Mouse (Mus musculus): ENCODE data around the gene Hcfc1. TPM values are rescaled to one million over a fixed set of nuclear protein-coding genes. Genes with fewer than 3 reads are reported as not detected.
A peak's percentile ranks its signal among the peaks of the same experiment; 100 is the strongest.

Gene Hcfc1
- polyA plus RNA-seq, 1 experiment from 2014 or later: 85.5 TPM

DNA sequence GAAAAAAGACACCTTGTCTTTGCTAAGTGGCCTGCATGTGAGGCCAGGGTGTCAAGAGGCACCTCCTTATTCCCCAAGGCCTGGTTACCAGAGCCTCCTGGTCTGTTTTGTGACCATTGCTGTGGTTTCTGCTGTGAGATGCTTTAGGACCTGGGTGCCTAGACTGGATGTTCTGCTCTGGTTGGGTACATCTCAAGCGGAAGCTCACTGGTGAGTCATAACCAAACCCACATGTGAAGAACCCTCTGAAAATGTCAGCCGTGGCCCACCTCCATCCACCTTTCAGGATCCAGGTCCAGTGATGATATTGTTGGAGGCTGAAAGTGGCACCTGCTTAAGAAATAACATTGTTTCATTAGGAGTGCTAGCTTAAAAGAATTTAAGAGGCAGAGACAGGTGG, 10.1 kb upstream of the Hcfc1 start:
- H3K27ac ChIP-seq (replicated peaks; ENCODE audit: low read depth, low read length): no peak overlapping the region
- H3K9ac ChIP-seq (ENCODE audit: low read length): no peak overlapping the region
- H3K4me2 ChIP-seq (ENCODE audit: low read depth, severe bottlenecking): no peak overlapping the region
- no peaks in the 10 kb centered on the region for H3K4me1 ChIP-seq (ENCODE audit: control insufficient read depth, insufficient read depth, low read length)
- no peak for DNase-seq (ENCODE audit: low spot score)
- H3K27me3 ChIP-seq (ENCODE audit: control insufficient read depth, insufficient read depth, low read length): no peaks in the 10 kb centered on the region
- no peaks in the 10 kb centered on the region for H3K36me3 ChIP-seq (ENCODE audit: control insufficient read depth, insufficient read depth, low read length)
- WGBS: 90% methylated on average over 2 of the region's 2 CpGs
- H3K4me3 ChIP-seq (ENCODE audit: low read depth, low read length): no peak overlapping the region
- no peak for ATAC-seq (ENCODE audit: insufficient number of reproducible peaks, low FRiP score, low TSS enrichment, low read depth)
- no peaks in the 10 kb centered on the region for H3K9me3 ChIP-seq (ENCODE audit: control insufficient read depth, low read length)

DNA sequence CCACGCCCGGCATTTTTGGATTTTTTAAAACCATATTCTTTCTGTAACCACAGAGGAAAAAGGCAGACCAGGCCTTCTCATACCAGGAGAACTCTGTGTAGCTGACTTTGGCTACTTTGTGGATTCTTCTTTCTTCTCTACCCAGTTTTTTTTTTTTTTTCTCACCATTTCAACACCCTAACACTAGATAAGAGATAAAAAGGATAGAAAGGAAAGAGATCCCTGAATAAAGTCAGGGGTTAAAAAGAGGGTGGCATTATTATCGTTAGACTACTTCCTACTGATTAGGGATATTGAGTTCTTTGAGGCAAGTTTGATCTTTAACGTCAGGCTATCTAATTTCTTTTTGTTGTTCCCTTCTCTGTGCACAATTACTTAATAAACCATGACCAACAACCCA, 6.6 kb upstream of the Hcfc1 start:
- Histone ChIP-seq H3K27me3 (ENCODE audit: control insufficient read depth, insufficient read depth, low read length) (no peaks in the 10 kb centered on the region), H3K9me3 (ENCODE audit: control insufficient read depth, low read length) (no peaks in the 10 kb centered on the region), H3K36me3 (ENCODE audit: control insufficient read depth, insufficient read depth, low read length) (no peaks in the 10 kb centered on the region), H3K27ac (replicated peaks; ENCODE audit: low read depth, low read length) (no peak overlapping the region), H3K4me1 (ENCODE audit: control insufficient read depth, insufficient read depth, low read length) (no peaks in the 10 kb centered on the region), H3K4me2 (ENCODE audit: low read depth, severe bottlenecking) (no peak overlapping the region), H3K9ac (ENCODE audit: low read length) (no peak overlapping the region), H3K4me3 (ENCODE audit: low read depth, low read length) (no peak overlapping the region)
- ATAC-seq (ENCODE audit: insufficient number of reproducible peaks, low FRiP score, low TSS enrichment, low read depth): no peak
- 88% methylated on average over 4 of the region's 4 CpGs for WGBS
- DNase-seq (ENCODE audit: low spot score): no peak

DNA sequence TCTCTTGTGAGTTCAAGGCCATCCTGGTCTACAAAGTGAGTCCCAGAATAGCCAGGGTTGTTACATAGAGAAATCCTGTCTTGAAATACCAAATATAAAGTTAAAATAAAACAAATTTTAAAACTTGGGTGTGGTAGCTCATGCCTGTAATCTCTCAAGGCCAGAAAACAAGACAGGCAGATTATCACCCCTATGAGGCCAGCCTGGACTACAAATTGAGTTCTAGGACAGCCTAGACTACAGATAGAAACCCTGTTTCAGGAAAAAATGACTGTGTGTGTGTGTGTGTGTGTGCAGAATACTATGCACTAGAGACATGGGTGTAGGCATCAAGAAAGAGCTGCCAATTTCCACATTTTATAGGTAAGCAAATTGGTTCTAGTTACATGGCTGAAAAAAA, 4.6 kb upstream of the Hcfc1 start:
- no peak for ATAC-seq (ENCODE audit: insufficient number of reproducible peaks, low FRiP score, low TSS enrichment, low read depth)
- no peaks in the 10 kb centered on the region for H3K9me3 ChIP-seq (ENCODE audit: control insufficient read depth, low read length)

DNA sequence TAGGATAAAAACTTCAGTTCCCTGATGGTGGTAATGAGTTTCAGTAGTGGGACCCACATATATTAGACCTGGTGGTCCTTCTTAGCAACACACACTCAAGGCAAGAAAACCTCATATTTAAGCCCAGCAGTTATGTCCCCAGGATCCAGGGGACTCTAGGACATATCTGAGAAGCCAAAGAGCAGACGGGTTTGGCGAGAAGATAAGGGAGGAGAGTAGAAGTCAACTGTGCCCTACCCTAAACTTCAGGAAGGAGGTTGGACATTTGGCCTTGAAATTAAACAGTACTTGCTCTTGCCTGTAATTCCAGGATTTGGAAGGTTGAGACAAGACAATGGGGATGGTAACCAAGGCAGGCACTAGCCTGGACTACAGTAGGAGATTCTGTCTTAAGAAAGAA, 3.6 kb upstream of the Hcfc1 start:
- Histone ChIP-seq H3K9me3 (ENCODE audit: control insufficient read depth, low read length) (no peaks in the 10 kb centered on the region), H3K4me1 (ENCODE audit: control insufficient read depth, insufficient read depth, low read length) (no peaks in the 10 kb centered on the region), H3K9ac (ENCODE audit: low read length) (no peak overlapping the region), H3K36me3 (ENCODE audit: control insufficient read depth, insufficient read depth, low read length) (no peaks in the 10 kb centered on the region), H3K4me2 (ENCODE audit: low read depth, severe bottlenecking) (no peak overlapping the region), H3K4me3 (ENCODE audit: low read depth, low read length) (no peak overlapping the region), H3K27ac (replicated peaks; ENCODE audit: low read depth, low read length) (no peak overlapping the region), H3K27me3 (ENCODE audit: control insufficient read depth, insufficient read depth, low read length) (0 out of 2 replicates have a peak, but pooled peaks cover 7% of the 10 kb centered on the region)
- 87% methylated on average over 2 of the region's 2 CpGs for WGBS
- no peak for ATAC-seq (ENCODE audit: insufficient number of reproducible peaks, low FRiP score, low TSS enrichment, low read depth)
- no peak for DNase-seq (ENCODE audit: low spot score)

More for the DNA sequence above, 4.6 kb upstream of the Hcfc1 start:
- Histone ChIP-seq H3K27ac (replicated peaks; ENCODE audit: low read depth, low read length) (no peak overlapping the region), H3K36me3 (ENCODE audit: control insufficient read depth, insufficient read depth, low read length) (no peaks in the 10 kb centered on the region), H3K4me3 (ENCODE audit: low read depth, low read length) (no peak overlapping the region), H3K27me3 (ENCODE audit: control insufficient read depth, insufficient read depth, low read length) (0 out of 2 replicates have a peak, but pooled peaks cover 6% of the 10 kb centered on the region), H3K4me1 (ENCODE audit: control insufficient read depth, insufficient read depth, low read length) (no peaks in the 10 kb centered on the region), H3K4me2 (ENCODE audit: low read depth, severe bottlenecking) (no peak overlapping the region), H3K9ac (ENCODE audit: low read length) (no peak overlapping the region)
- no peak for DNase-seq (ENCODE audit: low spot score)

DNA sequence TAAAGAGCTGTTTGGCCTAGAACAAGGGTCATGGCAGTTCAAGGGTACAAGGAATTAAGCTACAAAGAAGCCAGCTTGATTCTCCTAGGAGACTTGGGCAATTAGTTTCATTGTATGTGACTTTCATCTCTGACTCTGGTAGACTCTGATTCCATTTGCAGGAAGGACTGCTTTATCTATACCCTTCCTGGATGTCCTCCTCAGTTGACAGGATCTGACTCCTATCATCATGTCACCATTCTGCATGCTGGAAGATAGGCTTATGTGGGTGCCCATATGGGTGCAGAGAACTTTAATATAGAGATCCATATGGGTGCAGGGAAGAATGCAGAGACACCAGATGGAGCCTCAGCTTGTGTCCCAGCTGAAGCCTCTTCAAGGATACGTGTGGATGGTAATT, 3.0 kb upstream of the Hcfc1 start:
- DNase-seq (ENCODE audit: low spot score): no peak
- Histone ChIP-seq H3K9ac (ENCODE audit: low read length) (no peak overlapping the region), H3K36me3 (ENCODE audit: control insufficient read depth, insufficient read depth, low read length) (no peaks in the 10 kb centered on the region), H3K4me2 (ENCODE audit: low read depth, severe bottlenecking) (no peak overlapping the region), H3K27me3 (ENCODE audit: control insufficient read depth, insufficient read depth, low read length) (0 out of 2 replicates have a peak, but pooled peaks cover 7% of the 10 kb centered on the region), H3K4me1 (ENCODE audit: control insufficient read depth, insufficient read depth, low read length) (peaks cover 1% of the 10 kb centered on the region; the same call in 1 of the 2 replicates), H3K27ac (replicated peaks; ENCODE audit: low read depth, low read length) (no peak overlapping the region), H3K4me3 (ENCODE audit: low read depth, low read length) (no peak overlapping the region), H3K9me3 (ENCODE audit: control insufficient read depth, low read length) (no peaks in the 10 kb centered on the region)
- no peak for ATAC-seq (ENCODE audit: insufficient number of reproducible peaks, low FRiP score, low TSS enrichment, low read depth)
- WGBS: 81% methylated on average over 1 of the region's 1 CpGs

DNA sequence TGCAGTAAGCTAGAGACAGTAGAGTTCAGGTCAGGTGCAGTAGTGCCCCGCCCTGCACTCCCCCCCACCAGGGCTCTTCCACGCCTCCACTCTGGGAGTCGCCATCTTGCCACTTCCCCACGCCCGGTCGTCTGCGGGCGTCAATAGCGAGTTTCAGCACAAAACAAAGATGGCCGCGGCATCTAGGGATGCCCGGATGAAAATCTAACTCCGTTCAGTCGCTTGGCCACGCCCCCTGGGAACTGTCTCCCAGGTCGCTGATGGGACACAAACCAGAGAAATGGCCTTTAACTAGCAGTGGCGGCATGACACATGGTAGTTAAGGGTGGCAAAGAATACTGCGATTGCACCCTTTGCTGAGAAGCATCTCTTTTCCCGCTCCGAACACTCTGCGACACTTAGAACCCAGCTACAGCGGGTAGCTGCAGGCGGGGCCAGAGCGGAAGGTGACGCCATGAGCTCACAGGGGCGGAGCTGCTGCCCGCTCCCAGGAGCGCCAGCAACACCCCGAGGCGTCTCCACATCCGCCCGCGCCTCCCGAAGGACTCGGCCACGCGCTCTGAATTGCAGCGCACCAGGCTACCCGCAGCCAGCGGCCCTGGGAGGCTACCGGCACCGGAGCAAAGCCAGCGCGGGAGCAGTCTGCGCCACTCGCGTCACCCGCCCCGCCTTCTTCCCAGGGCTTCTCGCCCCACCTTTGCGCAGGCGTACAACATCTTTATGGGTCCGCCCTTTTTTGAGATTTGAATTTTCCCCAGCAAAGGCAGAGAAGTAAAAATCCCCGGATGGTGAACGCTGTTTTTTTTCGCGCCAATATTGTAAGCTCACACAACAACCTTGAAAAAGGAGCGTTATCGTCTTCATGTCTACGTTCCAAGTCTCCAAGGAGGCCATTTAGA, 1.3 kb upstream of the Hcfc1 start:
- H3K9me3 ChIP-seq (ENCODE audit: control insufficient read depth, low read length): no peaks in the 10 kb centered on the region
- H3K9ac ChIP-seq (ENCODE audit: low read length): peak overlapping the region; percentile 81
- 12% methylated on average over 60 of the region's 60 CpGs for WGBS
- peak; percentile 93 for ATAC-seq (ENCODE audit: insufficient number of reproducible peaks, low FRiP score, low TSS enrichment, low read depth)
- 0 out of 2 replicates have a peak, but pooled peaks cover 7% of the 10 kb centered on the region for H3K27me3 ChIP-seq (ENCODE audit: control insufficient read depth, insufficient read depth, low read length)
- peak overlapping the region; percentile 41 for H3K4me2 ChIP-seq (ENCODE audit: low read depth, severe bottlenecking)
- H3K4me1 ChIP-seq (ENCODE audit: control insufficient read depth, insufficient read depth, low read length): peaks cover 3% of the 10 kb centered on the region; the same call in 1 of the 2 replicates
- DNase-seq (ENCODE audit: low spot score): peak; percentile 86
- peak overlapping the region; percentile 60 for H3K4me3 ChIP-seq (ENCODE audit: low read depth, low read length)
- no peaks in the 10 kb centered on the region for H3K36me3 ChIP-seq (ENCODE audit: control insufficient read depth, insufficient read depth, low read length)
- peak overlapping the region; percentile 93 for H3K27ac ChIP-seq (replicated peaks; ENCODE audit: low read depth, low read length)

DNA sequence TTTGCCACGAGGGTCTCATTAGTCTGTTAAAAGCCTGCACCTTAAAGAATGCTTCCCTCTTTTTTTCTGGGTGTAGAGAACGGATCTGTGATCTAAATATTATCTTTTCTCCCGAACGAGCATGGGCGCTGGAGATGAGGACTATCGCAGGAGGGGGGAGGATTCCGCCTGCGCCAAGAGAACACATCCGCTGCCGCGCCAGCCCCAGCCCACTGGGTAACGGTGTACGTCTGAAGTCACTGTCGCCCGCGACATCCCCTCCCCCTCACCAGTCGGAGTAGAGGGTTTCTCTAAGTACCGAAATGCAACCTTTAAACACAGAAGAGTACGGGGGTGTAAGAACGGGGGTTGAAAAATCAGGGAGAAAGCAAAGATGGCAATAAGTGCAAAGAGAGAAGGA, 850 bp downstream of the Hcfc1 start:
- H3K4me3 ChIP-seq (ENCODE audit: low read depth, low read length): peak overlapping the region; percentile 60
- 20% methylated on average over 20 of the region's 20 CpGs for WGBS
- peaks cover 3% of the 10 kb centered on the region; the same call in 1 of the 2 replicates for H3K4me1 ChIP-seq (ENCODE audit: control insufficient read depth, insufficient read depth, low read length)
- H3K27me3 ChIP-seq (ENCODE audit: control insufficient read depth, insufficient read depth, low read length): 0 out of 2 replicates have a peak, but pooled peaks cover 7% of the 10 kb centered on the region
- no peaks in the 10 kb centered on the region for H3K9me3 ChIP-seq (ENCODE audit: control insufficient read depth, low read length)
- peak overlapping the region; percentile 64 for H3K4me2 ChIP-seq (ENCODE audit: low read depth, severe bottlenecking)
- DNase-seq (ENCODE audit: low spot score) (peak; percentile 33), ATAC-seq (ENCODE audit: insufficient number of reproducible peaks, low FRiP score, low TSS enrichment, low read depth) (no peak)
- peak overlapping the region; percentile 81 for H3K9ac ChIP-seq (ENCODE audit: low read length)
- H3K36me3 ChIP-seq (ENCODE audit: control insufficient read depth, insufficient read depth, low read length): no peaks in the 10 kb centered on the region; the same call in 1 of the 2 replicates
- no peak overlapping the region for H3K27ac ChIP-seq (replicated peaks; ENCODE audit: low read depth, low read length)

DNA sequence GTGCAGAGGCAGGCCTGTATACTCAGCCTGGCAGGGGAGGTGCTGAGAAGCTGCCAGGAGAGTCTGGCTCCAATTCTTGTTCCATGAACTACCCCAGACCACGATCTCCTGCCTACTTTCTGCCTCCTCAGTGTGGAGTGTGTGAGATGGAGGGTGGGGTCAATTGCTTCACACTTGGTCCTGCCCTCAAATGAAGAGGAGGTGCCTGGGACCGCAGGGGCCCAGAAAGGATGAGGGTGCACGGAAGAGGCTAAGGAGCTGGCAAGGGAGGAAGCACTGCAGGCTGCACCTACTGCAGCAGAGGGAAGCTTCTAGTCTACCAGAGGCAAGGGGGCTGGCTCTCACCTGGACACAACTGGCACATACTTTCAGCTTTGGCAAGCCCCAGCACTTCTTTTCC, 1.8 kb downstream of the Hcfc1 start:
- Histone ChIP-seq H3K9ac (ENCODE audit: low read length) (peak overlapping the region; percentile 37; the same call in 1 of the 2 replicates), H3K27me3 (ENCODE audit: control insufficient read depth, insufficient read depth, low read length) (0 out of 2 replicates have a peak, but pooled peaks cover 7% of the 10 kb centered on the region), H3K36me3 (ENCODE audit: control insufficient read depth, insufficient read depth, low read length) (no peaks in the 10 kb centered on the region; the same call in 1 of the 2 replicates), H3K4me2 (ENCODE audit: low read depth, severe bottlenecking) (peak overlapping the region; percentile 64), H3K4me3 (ENCODE audit: low read depth, low read length) (peak overlapping the region; percentile 60), H3K4me1 (ENCODE audit: control insufficient read depth, insufficient read depth, low read length) (peaks cover 3% of the 10 kb centered on the region; the same call in 1 of the 2 replicates), H3K27ac (replicated peaks; ENCODE audit: low read depth, low read length) (no peak overlapping the region), H3K9me3 (ENCODE audit: control insufficient read depth, low read length) (no peaks in the 10 kb centered on the region)
- no peak for DNase-seq (ENCODE audit: low spot score)
- no peak for ATAC-seq (ENCODE audit: insufficient number of reproducible peaks, low FRiP score, low TSS enrichment, low read depth)
- 35% methylated on average over 3 of the region's 3 CpGs for WGBS

Data from limb, embryonic 11.5 days (tissue).